Mouse (Mus musculus) erythroblast, embryonic 14.5 days (primary cell): Measurements from ENCODE around the gene Ifnar2.

Experiments used
- GATA1 ChIP-seq: IDR thresholded peaks from 2 replicates; pipeline ENCODE4 v1.6.1; 2012; ENCODE audit warnings: low read length, inconsistent platforms, mixed read lengths
- TAL1 ChIP-seq: IDR thresholded peaks from 3 replicates; pipeline ENCODE4 v1.6.1; 2012; ENCODE audit warnings: low read length, inconsistent platforms, mixed read lengths

GRCm38 (mm10) chr16:91443211-91443611 is 70.6 kb downstream of the Ifnar2 start:
- TF ChIP-seq GATA1 (no peak), TAL1 (no peak)
